Mouse (Mus musculus): Measurements from ENCODE around the gene Cdx2.

Gene Cdx2

DNA sequence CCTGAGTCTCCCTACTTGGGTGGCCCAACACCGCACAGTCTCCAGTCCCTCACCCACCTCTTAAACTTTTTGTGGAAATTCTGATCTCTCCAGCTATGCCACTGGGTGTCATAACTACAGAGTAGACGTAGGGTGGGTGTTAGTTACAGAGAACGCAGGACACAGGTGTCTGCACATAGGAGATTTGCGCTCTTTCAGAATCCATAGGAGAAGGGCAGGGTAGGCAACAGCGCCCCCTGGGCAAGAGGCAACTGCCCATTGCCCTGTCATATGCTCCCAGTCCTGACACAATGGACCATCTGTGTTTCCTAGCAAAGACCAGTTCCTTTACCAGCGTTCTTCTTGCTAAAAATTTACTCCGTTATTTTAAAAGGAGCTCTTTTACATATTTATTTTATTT, 10.9 kb upstream of the Cdx2 start:
- in situ Hi-C loops (cut with MboI, MseI) = no loop called here

DNA sequence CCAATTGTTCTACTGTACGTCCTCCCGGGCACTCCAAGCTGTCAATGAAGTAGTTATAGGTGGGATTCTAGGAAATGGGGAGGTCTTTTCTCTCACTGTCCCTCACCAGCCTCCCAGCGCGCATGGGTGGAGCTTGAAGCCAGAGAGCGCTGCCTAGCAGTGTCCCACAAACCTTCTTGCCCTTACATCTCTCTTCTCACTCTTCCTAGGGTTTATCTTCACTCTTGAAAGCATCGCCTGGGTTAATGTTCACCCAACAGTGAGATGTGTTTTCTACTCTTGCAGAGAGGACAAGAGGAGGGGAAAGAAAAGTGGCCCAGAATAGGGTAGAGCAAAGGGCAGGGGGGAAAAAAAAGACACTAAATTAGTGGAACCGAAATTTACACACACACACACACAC, 10.3 kb upstream of the Cdx2 start:
- in situ Hi-C loops (cut with MboI, MseI) = no loop called here

DNA sequence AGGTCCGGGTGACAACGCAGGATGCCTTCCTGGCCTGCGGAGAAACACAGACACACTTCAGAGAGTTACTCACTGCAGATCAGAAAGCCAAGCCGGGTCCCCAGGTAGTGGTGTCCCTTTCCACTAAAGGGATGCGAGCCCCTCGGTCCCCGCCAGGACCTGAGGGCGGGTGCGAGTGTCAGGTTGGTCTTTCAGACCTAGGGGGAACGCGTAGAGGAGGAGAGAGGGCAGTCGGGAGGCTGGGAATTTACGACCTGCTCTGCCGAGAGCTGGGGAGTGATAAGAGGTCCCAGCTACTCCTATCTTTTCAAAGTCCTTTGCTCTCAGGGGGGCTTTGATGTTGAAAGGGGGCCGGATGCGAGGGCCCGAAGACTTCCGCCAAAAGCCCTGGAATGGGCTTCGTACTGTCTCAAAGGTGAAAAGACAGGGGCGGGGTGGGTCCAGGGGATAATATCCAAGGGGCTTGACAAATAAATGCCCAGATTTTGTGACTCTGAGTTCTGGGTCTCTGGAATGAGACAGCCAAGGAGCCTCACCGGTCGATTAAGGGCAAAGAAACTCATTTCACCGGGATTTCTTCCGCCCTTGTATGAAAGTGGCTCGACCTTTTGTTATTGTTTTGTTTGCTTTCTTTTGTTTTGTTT, 8.5 kb upstream of the Cdx2 start:
- in situ Hi-C loops (cut with MboI, MseI) = no loop called here

DNA sequence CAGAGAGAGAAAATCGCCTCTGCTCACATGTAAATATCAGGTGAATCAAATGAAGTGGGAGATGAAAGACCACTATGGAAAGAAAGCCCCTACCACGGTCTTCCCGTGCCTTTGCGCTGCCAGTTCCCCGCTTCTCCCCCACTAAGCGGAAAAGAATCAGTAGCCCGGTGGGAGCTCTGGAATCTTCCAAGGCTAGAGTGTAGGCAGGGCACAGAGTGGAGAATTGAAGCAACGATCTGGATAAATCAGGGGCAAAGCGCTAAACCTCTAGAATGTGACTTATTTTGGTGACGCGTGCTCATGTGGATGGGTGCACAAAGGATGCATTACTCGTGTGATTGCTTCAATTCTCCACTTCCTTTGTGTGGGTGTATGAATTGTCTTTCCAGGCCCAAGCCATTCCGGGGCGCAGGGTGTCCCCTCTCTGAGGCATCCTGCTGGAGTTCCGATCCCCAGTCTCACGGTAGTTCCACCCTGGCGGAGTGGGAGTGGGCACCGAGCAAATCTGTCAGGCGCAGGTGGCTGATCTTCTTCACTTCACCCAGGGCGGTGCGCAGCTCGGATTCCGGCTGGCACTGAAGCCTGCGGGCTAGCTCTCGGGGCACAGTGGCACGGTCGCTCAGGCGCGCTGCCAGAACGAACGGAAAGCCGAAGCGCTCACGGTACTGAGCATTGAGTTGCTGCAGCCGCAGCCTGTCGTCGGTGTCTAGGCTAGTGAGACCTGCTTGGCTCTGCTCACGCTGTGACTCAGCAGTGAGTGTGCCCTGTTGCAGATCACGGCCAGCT, 7.8 kb upstream of the Cdx2 start:
- in situ Hi-C loops (cut with MboI, MseI) = no loop called here

DNA sequence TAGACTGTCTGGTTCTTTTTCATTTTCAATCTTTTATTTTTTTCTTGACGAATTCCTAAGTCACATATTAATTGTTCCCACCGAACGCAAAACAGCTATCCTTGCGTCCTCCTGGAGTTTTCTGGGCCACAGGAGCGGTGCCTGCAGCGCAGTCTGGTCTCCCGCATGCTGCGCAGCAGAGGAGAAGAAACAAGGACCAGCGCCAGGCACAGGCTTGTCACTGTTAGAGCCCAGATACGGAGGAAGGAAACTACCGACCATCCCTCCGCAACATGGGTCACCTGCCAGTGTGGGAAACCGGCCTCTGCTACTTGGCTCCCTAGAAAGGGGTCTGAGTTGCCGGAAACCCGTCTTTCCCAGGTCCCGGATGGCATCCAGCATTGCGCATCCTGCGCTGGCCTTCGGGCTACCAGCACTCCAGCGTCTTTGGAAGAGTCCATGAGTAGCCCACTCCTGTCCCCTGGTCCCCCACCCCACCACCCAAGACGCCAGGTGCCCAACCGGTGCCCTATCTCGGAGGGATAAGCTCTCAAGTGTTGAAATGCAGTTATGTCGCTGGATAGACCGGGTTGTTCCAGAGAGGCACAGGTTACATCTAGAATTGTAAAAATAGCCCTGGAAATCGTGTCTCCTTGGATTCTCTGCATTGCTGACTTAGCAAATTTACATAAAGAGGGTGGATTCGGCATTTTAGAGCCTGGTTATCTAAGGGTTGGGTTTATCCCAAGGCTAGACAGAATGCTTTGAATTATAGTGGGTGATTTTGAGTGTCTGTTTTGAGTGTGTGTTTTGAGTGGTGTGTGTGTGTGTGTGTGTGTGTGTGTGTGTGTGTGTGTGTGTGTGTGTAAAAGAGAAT, 6.0 kb upstream of the Cdx2 start:
- in situ Hi-C loops (cut with MboI, MseI) = no loop called here

DNA sequence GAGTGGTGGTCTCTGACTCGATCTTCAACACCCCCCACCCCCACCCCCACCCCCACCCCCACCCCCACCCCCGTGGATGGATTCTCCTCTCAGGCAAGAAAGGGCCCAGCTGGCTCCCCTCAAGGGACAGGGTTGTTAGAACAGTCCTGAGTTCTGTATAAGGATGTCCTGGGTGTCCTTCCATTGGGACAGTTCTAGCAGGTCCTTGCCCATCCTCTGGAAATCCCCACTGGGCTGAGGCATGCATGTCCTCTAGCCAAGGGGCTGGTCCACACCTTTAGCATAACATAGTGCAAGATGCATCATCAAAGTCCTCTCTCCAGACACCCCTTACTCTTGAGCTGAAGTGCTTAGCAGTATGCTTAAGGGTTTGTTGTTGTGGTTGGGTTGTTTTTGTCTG, 2.7 kb upstream of the Cdx2 start:
- in situ Hi-C loops (cut with MboI, MseI) = loop anchor here (10.0 kb wide), 1 partner anchor 605 kb away; no protein-coding TSS in a partner anchor

DNA sequence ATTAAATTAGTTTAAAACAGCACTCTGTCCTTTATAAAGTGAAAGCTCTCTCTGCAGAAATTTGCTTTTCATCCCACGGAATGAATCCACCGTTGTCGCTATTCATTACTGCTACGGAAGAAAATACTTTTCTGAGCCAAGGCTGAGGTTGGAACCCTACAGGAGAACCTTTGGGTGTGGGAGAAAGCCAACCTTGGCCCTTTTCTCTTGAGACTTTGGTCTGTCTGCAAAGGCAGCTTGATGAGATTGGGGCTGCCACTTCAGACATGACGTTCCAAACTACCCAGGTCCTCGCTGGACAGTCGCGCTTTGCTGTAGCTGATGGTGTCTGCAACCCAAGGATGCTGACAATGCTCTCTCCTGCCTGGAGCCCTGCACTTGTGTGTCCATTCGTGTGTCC, 1.4 kb upstream of the Cdx2 start:
- in situ Hi-C loops (cut with MboI, MseI) = loop anchor here (10.0 kb wide), 1 partner anchor 604 kb away; no protein-coding TSS in a partner anchor

DNA sequence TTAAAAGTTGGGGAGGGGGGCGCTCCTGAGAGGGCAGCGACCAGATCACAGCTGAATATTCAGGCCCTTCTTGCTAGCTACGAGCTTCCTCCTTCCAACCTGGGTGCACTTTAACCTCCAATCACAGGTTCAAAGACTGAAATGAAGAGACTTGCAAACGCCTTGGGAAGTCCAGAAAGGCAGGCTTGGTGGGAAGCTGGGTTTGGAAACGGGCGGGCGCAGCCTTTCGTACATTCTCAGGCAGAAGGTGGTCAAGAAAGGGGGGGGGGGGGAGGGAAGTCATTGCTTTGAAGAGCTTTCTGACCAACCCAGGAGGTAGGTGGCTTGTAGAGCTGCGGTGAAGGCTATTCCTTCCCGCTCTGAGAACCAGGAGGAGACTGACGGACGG, 322 bp upstream of the Cdx2 start:
- in situ Hi-C loops (cut with MboI, MseI) = loop anchor here (10.0 kb wide), 1 partner anchor 603 kb away; no protein-coding TSS in a partner anchor

DNA sequence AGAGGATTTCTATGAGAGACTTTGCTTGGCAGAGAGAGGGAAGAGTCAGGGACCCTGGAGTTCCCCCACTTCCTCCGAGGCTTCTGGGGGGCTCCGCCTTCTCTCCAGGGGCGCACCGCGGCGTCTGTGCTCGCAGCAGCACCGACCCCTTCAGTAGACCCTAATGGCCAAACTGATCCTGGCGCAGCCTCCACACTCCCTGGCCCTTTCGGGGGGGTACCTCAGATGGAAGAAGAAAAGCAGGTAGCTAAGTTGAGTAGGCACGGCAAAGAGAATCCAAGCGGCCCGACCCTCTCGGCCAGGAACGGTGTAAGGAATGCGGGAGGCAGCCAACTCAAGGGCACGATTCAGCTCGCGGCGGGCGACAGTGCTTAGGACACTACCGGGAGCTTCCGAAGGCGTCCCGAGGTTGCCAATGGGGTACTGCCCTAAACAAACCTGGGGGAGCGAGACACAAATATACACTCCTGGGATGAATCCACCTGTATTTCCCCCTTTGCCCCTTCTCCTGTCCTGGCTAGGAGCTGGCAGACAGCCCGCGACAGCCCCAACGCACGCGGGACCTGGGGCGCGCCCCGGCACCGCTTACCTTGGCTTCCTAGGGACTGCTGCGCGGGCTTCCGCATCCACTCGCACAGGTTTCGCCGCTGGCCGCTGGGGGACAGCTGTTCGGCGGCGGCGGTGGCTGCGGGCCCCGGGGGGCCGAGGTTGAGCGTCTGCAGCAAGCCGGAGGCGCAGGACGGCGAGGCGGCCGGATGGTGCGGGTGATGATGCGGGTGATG, 1.0 kb downstream of the Cdx2 start:
- in situ Hi-C loops (cut with MboI, MseI) = loop anchor here (10.0 kb wide), 1 partner anchor 601 kb away; no protein-coding TSS in a partner anchor

DNA sequence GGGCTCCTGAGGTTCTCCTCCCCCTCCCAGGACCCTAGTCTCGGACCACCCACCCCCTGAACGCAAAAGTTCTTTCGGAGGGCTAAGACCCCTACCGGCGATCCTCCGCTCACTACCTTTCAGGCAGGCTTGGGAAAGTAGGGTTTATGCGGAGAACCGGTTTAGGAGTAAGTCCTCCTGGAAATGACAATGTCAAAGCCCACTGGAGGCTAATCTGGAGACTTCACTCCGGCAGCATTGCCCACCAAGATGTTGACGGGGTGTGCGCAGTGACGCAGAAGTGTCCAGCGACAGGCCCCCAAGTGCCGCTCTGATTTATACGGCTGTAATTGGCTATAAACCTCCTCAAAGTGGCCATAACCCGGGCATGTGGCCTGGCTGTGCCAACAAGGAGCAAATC, 1.9 kb downstream of the Cdx2 start:
- in situ Hi-C loops (cut with MboI, MseI) = loop anchor here (10.0 kb wide), 1 partner anchor 600 kb away; no protein-coding TSS in a partner anchor

DNA sequence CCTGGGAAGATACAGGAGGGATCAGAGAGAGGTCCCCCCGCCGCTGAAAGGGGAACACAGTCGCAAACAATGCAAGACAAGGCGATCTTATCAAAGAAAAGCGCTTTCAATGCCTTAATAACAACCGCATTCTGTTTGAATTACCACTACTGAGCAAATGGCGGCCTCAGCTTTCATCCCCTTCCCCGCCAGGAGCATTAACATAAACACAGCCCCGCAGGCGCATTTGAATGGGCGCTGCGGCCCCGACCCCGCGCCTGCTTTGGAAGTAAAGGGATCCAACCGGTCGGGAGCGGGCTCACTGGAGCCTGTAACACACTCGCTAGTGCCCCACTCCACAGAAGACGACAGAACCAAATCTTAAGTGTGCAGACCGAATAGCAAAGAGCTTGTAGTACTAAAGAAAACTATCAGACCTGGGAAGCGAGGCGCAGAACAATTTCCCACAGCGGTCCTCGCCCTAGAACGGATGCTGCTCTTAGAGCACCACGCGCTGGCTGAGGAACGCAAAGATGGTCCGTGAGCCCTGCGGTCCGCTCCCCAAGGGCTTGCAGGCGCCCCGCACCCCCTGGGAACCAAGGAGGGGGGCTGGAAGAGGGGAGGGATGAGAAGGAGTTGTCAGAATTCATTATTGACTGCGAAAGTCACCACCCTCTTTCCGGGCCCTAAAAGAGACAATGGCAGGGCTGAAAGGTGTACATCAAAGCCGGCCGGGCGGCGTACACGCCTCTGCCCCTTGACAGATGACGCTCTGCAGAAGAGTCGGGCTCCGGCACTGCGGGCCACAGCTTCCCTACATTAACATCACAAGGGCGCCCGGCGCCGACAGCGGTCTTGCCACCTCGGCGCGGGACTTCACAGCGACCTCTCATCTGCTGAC, 2.6 kb downstream of the Cdx2 start:
- in situ Hi-C loops (cut with MboI, MseI) = loop anchor here (10.0 kb wide), 1 partner anchor 600 kb away; no protein-coding TSS in a partner anchor

DNA sequence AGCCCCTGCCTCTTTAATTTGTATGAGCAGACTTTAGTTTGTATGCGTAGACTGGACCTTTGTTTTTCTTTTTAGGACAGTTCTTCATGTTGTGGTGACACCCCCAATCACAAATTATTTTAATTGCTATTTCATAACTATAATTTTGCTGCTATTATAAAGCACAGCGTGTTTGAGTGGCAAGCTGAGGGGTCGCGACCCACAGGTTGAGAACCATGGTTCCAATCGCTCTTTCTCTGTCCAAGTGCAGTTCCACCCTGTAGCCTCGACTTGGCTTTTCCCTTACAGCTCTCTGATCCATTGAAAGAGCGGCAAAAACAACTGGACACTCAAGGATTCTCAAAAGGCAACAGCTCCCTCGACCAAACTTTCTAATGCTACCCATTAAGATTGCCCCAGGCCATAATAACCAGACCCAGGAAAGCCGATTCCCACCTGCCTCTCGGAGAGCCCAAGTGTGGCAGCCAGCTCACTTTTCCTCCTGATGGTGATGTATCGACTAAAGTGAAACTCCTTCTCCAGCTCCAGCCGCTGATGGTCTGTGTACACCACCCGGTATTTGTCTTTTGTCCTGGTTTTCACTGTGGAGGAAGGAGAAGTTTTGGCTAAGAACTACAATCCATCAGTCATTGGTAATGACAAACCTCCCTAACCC, 4.2 kb downstream of the Cdx2 start:
- in situ Hi-C loops (cut with MboI, MseI) = loop anchor here (10.0 kb wide), 1 partner anchor 598 kb away; no protein-coding TSS in a partner anchor

DNA sequence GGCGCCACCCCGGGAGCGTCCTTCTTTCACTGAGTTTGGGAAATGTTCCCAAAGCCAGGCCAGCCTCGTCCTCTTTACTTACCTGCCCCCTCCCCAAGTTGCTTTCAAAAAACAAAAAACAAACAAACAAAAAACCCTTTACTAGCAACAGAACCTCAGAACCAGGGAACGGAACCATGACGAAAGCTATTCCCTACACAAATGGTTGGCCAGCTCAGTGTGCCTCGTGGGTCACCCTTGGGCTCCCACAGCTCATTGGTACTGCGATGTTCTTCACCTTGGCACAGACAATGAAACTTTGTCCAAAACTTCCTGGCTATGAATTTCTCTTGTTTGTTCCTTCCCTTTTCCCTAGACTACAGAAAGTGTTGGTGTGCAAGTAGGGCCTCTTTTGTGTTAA, 4.9 kb downstream of the Cdx2 start:
- in situ Hi-C loops (cut with MboI, MseI) = loop anchor here (10.0 kb wide), 1 partner anchor 597 kb away; no protein-coding TSS in a partner anchor

DNA sequence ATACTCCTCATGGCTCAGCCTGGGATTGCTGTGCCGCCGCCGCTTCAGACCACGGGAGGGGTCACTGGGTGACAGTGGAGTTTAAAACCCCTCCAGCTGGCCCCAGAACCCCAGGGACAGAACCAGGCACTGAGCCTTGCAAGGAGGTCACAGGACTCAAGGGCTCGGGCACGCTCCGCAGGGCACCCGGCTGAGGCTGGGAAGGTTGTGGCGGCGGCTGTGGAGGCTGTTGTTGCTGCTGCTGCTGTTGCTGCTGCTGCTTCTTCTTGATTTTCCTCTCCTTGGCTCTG, 5.3 kb downstream of the Cdx2 start:
- in situ Hi-C loops (cut with MboI, MseI) = loop anchor here (10.0 kb wide), 1 partner anchor 597 kb away; no protein-coding TSS in a partner anchor

DNA sequence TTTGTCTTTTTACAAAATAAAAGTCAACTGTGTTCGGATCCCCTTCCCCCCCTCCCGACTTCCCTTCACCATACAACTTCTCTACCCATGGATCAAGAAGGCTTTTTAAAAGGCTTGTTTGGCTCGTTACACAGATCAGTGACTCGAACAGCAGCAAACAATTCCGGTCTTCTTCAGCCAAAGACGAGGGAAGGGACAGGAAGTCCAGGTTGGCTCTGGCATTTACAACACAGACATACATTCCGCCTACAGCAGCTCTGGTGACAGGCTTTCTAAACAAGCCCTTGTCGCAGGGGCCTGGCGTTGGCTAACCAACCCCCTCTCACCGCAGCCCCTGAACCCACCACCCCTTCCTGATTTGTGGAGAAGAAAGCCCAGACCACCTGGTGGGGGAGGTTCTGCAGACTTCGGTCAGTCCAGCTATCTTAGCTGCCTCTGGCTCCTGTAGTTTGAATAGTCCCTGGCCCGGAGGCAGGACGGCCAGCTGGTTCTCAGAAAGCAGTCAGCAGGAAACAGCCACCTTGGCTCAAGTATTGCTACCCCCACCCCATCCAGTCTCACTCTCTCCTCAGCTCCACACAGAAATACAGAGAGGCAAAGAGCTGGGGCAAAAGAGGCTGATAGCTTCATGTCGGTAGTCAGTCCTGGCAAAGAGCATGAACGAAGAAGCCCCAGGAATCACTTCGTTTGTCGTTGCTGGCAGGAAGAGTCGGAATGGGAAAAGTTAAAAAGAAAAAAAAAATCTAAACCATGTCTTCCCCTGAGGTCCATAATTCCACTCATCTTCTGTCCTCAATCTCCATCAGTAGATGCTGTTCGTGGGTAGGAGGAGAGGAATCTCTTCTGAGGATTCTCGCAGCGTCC, 5.9 kb downstream of the Cdx2 start:
- in situ Hi-C loops (cut with MboI, MseI) = loop anchor here (10.0 kb wide), 1 partner anchor 596 kb away; no protein-coding TSS in a partner anchor

DNA sequence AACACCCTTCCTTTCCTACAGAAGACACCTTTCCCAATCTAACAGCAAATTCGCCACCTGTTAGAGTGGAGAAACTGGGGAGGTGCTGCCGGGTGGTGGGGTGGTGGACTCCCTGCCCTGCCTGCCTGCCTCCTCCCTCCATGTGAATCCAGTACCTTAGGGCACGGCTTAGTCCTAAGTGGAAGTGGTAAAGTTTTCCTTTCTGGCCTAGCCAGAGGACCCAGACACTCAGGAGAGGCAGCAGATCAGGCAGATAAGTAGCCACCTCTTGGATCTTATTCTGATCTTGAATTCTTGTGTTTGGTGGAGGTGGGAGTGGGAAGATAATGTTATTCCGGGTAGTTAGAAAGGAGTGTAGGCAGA, 7.1 kb downstream of the Cdx2 start:
- in situ Hi-C loops (cut with MboI, MseI) = loop anchor here (10.0 kb wide), 1 partner anchor 595 kb away; no protein-coding TSS in a partner anchor

DNA sequence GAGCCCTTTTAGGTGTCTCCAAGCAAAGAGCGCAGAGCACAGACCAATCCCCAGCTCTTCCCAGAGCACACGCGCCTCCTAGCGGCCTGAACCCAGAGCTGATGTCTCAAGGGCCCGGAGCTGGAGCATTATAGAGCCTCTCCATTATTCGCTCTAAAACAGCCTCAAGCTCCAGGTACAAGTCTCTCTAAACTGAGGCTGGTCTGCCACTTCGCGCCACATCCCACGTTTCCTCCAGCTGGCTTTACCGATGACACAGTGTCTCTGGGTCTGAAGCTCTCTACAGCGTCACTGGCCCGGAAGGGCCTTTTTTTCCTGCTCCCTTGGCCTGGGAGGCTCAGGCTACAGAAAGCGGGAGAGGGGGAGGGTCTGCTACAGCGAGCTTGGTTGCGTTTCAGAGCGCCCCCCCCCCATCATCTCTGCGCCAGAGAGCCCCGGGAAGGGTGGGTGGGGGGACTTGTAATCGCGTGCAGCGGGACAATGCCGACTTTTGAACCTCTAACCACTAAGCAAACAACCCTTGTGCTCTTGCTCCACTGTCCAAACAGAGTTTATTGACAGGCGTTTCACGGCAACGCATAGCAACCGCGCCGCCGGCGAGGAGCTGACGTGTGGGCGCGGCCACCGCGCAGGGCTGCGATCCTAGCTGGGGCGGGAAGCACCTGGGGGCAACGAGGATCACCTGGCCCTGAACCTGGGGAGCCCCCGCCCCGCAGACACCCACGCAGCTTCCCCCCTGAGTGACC, 7.6 kb downstream of the Cdx2 start:
- in situ Hi-C loops (cut with MboI, MseI) = no loop called here

DNA sequence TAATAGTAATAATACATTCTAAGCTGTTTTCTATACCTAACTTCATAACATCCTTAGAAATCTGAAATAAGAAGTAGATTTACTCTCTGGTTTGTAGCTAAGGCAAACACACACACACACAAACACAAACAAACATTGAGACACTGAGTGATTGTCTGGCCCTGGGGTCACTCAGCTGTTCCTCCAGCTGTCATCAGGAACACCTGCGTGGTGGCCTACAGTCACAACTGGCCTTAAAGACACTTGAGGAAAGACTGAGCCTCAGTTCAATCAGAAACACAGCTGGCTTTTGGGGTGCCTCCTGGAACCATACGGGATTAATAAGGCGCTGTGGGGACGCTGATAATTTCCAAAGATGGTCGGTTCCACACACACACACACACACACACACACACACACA, 9.8 kb downstream of the Cdx2 start:
- in situ Hi-C loops (cut with MboI, MseI) = no loop called here
